Mouse (Mus musculus): ENCODE measurements around the gene Tiprl. TPM values are rescaled to one million over a fixed set of nuclear protein-coding genes. Genes with fewer than 3 reads are reported as not detected.

The Tiprl gene
- polyA plus RNA-seq, 1 experiment, result 37.5 TPM

DNA sequence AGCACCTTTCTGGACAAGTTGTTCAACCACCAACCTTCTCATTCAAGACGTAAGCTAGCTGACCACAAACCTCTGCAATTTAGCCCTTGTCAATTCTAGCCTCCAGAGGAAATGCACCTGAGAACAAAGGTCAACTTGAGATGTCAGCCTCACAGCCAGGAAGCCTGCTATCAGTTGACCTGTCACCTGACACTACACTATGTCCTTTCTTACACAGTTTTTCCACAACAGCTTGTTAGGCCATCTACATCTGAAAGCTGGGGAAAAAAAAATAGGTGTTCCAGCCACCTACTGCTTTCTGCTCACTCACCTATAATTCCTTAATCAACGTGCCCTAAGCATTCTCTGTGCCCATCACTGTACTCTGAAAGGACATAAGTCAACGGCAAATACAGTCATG lies 52.6 kb downstream of the Tiprl start:
- Histone ChIP-seq H3K27ac (ENCODE audit: insufficient read depth, low read depth, low read length) (no peak overlapping the region), H3K4me3 (ENCODE audit: insufficient read depth, low read length) (no peak overlapping the region), H3K4me1 (ENCODE audit: control insufficient read depth, insufficient read depth, low read length) (peaks cover 38% of the 10 kb centered on the region)
- no peak for TF ChIP-seq POLR2A (IDR thresholded peaks at IDR 0.05; ENCODE audit: borderline replicate concordance, low read depth, low read length)
- TF ChIP-seq CTCF (IDR thresholded peaks at IDR 0.05; ENCODE audit: low read depth, low read length), result no peak

DNA sequence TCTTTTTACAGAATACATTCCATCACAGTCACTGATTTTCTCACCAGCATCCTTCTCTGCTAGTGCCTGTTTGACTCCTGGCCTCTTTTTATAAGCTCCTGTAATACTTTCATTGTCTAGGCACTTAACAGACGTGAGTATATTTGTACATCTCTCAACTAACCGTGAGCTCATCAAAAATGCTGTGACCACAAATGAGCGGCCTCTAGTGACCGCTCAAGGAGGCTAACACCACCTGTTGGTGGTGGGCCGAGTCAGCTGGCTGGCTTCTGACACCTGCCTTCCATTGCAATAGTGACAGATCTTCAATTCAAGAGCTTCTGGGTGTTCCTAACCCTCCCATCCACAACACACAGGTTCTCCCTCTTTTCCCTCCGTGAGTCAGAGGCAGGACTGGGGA lies 53.4 kb downstream of the Tiprl start:
- TF ChIP-seq POLR2A (IDR thresholded peaks at IDR 0.05; ENCODE audit: borderline replicate concordance, low read depth, low read length) (no peak), CTCF (IDR thresholded peaks at IDR 0.05; ENCODE audit: low read depth, low read length) (no peak)
- Histone ChIP-seq H3K27ac (ENCODE audit: insufficient read depth, low read depth, low read length) (no peak overlapping the region), H3K4me3 (ENCODE audit: insufficient read depth, low read length) (no peak overlapping the region), H3K4me1 (ENCODE audit: control insufficient read depth, insufficient read depth, low read length) (peaks cover 30% of the 10 kb centered on the region)

DNA sequence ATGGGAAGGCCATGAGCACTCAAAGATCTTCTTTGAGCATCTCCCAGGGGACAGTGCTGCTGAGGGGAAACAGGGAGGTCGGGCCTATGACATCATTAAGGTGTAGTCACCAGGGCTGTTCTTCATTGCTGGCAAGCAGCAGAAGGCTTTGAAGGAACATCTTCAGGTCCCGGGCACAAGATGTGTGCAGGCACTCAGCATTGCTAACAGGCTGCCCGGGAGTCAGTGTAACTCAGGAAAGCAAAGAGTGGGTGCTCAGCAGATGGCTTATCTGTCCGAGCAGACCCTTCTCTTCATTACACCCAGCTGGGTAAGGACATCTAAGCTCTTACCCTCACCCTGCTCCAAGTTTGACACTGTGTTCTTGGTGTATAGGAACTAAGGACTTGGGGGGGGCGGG lies 57.5 kb downstream of the Tiprl start:
- TF ChIP-seq POLR2A (IDR thresholded peaks at IDR 0.05; ENCODE audit: borderline replicate concordance, low read depth, low read length) (no peak), CTCF (IDR thresholded peaks at IDR 0.05; ENCODE audit: low read depth, low read length) (no peak)
- no peaks in the 10 kb centered on the region for H3K4me1 ChIP-seq (ENCODE audit: control insufficient read depth, insufficient read depth, low read length)
- no peak overlapping the region for H3K27ac ChIP-seq (ENCODE audit: insufficient read depth, low read depth, low read length)
- no peak overlapping the region for H3K4me3 ChIP-seq (ENCODE audit: insufficient read depth, low read length)

DNA sequence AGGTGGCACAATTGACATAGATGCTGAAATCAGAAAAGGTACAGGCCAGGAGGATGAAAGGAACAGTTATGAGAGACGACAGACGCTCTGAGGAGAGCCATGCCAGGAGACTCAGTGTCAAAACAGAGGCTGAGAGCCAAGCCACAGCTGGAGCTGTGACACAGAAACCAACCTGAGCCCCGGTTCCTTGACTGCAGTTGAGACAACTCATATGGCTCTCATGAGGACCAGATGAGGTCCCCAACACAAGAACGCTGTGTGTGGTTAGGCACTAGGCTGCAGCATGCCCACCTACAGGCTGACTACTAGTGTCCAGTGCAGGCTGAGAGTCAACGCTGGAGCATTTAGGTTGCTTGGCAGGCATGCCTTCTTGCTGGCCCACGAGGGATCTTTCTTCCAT lies 58.7 kb downstream of the Tiprl start:
- H3K4me3 ChIP-seq (ENCODE audit: insufficient read depth, low read length), result no peak overlapping the region
- TF ChIP-seq POLR2A (IDR thresholded peaks at IDR 0.05; ENCODE audit: borderline replicate concordance, low read depth, low read length) (no peak), CTCF (IDR thresholded peaks at IDR 0.05; ENCODE audit: low read depth, low read length) (no peak)
- H3K4me1 ChIP-seq (ENCODE audit: control insufficient read depth, insufficient read depth, low read length), result no peaks in the 10 kb centered on the region
- no peak overlapping the region for H3K27ac ChIP-seq (ENCODE audit: insufficient read depth, low read depth, low read length)

DNA sequence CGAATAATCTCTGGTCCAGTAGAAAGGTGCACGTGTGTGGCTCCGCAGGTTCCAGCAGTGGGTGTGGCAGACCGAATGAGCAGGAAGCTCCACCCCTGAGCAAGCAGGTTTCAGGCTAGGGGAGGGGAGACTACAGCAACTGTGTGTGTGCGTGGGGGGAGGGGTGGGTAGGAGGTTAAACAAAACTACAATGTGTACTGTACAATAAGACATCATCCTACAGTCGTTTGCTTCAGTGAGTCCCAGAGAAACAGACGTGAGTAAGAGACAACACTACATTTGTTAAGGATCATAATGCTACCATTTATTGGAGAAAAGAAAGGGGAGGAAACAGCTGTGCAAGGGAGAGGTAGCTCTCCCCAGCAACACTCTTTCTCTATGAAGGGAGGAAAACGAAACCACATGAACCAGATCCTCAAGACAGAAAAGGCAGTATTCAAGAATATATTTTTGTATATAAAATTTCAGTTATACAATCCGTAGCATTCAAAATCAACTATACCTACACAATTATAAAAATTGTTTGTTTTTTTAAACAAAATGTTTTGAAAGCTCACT lies 62.7 kb downstream of the Tiprl start:
- H3K4me1 ChIP-seq (ENCODE audit: control insufficient read depth, insufficient read depth, low read length), result peaks cover 4% of the 10 kb centered on the region; the same call in 1 of the 2 replicates
- no peak overlapping the region for H3K4me3 ChIP-seq (ENCODE audit: insufficient read depth, low read length)
- TF ChIP-seq CTCF (IDR thresholded peaks at IDR 0.05; ENCODE audit: low read depth, low read length), result no peak
- no peak for TF ChIP-seq POLR2A (IDR thresholded peaks at IDR 0.05; ENCODE audit: borderline replicate concordance, low read depth, low read length)
- H3K27ac ChIP-seq (ENCODE audit: insufficient read depth, low read depth, low read length), result no peak overlapping the region

DNA sequence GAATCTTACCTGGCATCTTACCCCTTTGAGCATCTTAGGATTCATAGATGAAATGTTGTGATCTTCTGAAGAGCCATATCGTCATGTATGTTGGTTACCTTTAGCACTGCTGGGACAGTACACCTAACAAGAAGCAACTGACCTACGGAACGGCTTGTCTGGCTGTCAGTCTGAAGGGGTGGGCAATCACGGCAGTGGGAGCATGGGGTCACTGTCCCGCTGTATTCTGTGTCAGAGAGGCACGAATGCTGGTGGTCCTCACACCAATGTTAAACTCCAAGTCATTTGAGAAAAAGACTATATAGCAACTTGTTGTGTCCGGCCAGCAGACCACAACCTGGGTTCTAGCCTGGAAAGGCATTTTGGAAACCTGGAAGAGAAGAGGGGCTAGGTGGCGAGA lies 65.5 kb downstream of the Tiprl start:
- TF ChIP-seq POLR2A (IDR thresholded peaks at IDR 0.05; ENCODE audit: borderline replicate concordance, low read depth, low read length) (no peak), CTCF (IDR thresholded peaks at IDR 0.05; ENCODE audit: low read depth, low read length) (no peak)
- H3K4me1 ChIP-seq (ENCODE audit: control insufficient read depth, insufficient read depth, low read length), result peaks cover 4% of the 10 kb centered on the region; the same call in 1 of the 2 replicates
- no peak overlapping the region for H3K27ac ChIP-seq (ENCODE audit: insufficient read depth, low read depth, low read length)
- no peak overlapping the region for H3K4me3 ChIP-seq (ENCODE audit: insufficient read depth, low read length)

DNA sequence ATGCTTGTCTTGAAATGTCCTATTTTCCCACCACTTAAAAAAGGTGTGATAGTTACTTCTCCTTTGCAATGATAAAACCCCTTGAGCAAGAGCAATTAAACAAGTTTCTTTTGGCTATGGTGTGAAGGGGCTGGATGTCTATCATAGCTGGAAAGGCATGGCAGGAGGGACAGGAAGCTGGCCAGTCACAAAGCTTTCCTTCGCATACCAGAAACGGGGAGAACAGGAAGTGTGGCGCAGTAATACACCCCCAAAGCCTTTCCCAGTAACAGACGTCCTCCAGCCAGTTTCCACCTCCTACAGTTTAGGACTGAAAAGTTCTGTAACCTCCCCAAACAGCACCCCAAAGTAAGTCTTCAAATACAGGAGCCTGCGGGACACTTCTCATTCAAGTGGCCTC lies 66.6 kb downstream of the Tiprl start:
- no peak overlapping the region for H3K4me3 ChIP-seq (ENCODE audit: insufficient read depth, low read length)
- H3K4me1 ChIP-seq (ENCODE audit: control insufficient read depth, insufficient read depth, low read length), result peaks cover 4% of the 10 kb centered on the region; the same call in 1 of the 2 replicates
- TF ChIP-seq POLR2A (IDR thresholded peaks at IDR 0.05; ENCODE audit: borderline replicate concordance, low read depth, low read length), result no peak
- TF ChIP-seq CTCF (IDR thresholded peaks at IDR 0.05; ENCODE audit: low read depth, low read length), result no peak
- no peak overlapping the region for H3K27ac ChIP-seq (ENCODE audit: insufficient read depth, low read depth, low read length)

DNA sequence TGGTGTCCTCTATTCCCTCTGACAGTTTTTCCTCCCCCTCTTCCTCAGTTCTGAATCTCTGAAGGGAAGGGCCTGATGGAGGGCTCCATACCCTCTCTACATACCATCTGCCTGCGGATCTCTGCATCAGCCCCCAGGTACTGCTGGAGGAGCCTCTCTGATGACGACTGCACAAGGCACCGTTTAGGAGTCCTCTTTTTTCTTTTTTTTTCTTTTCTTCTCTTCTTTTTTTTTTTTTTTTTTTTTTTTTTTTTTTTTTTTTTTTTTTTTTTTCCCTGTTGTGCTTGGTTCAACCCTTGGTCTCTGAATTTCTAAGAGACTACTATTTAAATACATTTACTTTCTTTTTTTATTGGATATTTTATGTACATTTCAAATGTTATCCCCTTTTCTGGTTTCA lies 67.3 kb downstream of the Tiprl start:
- TF ChIP-seq CTCF (IDR thresholded peaks at IDR 0.05; ENCODE audit: low read depth, low read length), result no peak
- no peak for TF ChIP-seq POLR2A (IDR thresholded peaks at IDR 0.05; ENCODE audit: borderline replicate concordance, low read depth, low read length)
- H3K4me1 ChIP-seq (ENCODE audit: control insufficient read depth, insufficient read depth, low read length), result peaks cover 4% of the 10 kb centered on the region; the same call in 1 of the 2 replicates
- no peak overlapping the region for H3K4me3 ChIP-seq (ENCODE audit: insufficient read depth, low read length)
- H3K27ac ChIP-seq (ENCODE audit: insufficient read depth, low read depth, low read length), result no peak overlapping the region

DNA sequence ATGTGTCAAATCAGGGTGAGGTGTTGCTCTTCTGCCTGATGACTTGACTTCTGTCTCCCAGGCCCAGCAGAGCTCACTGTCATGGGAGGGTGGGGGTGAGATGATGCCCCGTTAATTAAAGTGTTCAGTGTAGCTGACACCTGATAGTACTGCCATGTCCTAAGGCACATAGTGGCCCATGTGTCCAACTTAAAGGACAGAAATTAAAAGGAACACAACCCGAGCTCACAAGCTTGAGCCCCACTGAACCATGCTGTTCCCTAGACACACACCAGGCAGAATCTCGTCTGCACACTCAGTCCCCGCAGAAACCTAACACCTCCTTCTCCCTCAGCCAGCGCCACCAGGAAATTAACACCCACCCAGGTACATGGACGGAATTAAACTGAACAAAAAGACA lies 71.9 kb downstream of the Tiprl start:
- no peak overlapping the region for H3K4me3 ChIP-seq (ENCODE audit: insufficient read depth, low read length)
- H3K27ac ChIP-seq (ENCODE audit: insufficient read depth, low read depth, low read length), result no peak overlapping the region
- TF ChIP-seq POLR2A (IDR thresholded peaks at IDR 0.05; ENCODE audit: borderline replicate concordance, low read depth, low read length) (no peak), CTCF (IDR thresholded peaks at IDR 0.05; ENCODE audit: low read depth, low read length) (no peak)
- H3K4me1 ChIP-seq (ENCODE audit: control insufficient read depth, insufficient read depth, low read length), result peaks cover 5% of the 10 kb centered on the region; the same call in 1 of the 2 replicates

Other genes starting within 250 kb of the Tiprl start
- gene Tbx19, start 76.2 kb downstream of the Tiprl start, polyA plus RNA-seq (2012; ENCODE audit: insufficient read depth, insufficient read length, missing spikeins), result not detected in 2 replicates
- gene Sft2d2, start 42.6 kb downstream of the Tiprl start, polyA plus RNA-seq (2012; ENCODE audit: insufficient read depth, insufficient read length, missing spikeins), result 97.0 and 106 TPM in 2 replicates
- not detected in 2 replicates for gene Gpr161, start 58.8 kb upstream of the Tiprl start, polyA plus RNA-seq (2012; ENCODE audit: insufficient read depth, insufficient read length, missing spikeins)
- gene Dcaf6, start 223.5 kb upstream of the Tiprl start, polyA plus RNA-seq (2012; ENCODE audit: insufficient read depth, insufficient read length, missing spikeins), result 27.1 and 27.6 TPM in 2 replicates
- 86.6 and 102 TPM in 2 replicates for gene Mpc2, start 223.6 kb upstream of the Tiprl start, polyA plus RNA-seq (2012; ENCODE audit: insufficient read depth, insufficient read length, missing spikeins)
- gene Adcy10, start 248.2 kb upstream of the Tiprl start, polyA plus RNA-seq (2012; ENCODE audit: insufficient read depth, insufficient read length, missing spikeins), result not detected in 2 replicates